Mouse (Mus musculus) liver, postnatal 0 days (tissue): ENCODE results near the gene Gm3893. TPM values are rescaled to one million over a fixed set of nuclear protein-coding genes. Genes with fewer than 3 reads are reported as not detected.
"Not testable (repeated sequence)": the region's sequence is repeated elsewhere in the genome, so short reads cannot be mapped to it uniquely, and the experiment has no call there.

Source experiments
- ATAC-seq: fragments of 200-750 bp; cut with Nextera tagmentation; 2 replicates; pipeline ENCODE4 v1.8.0; 2017; ENCODE audit warnings: mild to moderate bottlenecking, moderate library complexity
- DNase-seq: peaks from one replicate; pipeline ENCODE4 v3.0.0-alpha.2; 2016
- H3K27ac ChIP-seq: fragments of 300-500 bp; sonication (generic); 2 replicates; pipeline ENCODE4 v1.5.1; 2014; ENCODE audit warnings: antibody characterized with exemption, moderate library complexity, mild to moderate bottlenecking, low read depth
- H3K27me3 ChIP-seq: fragments of 300-500 bp; sonication (generic); 2 replicates; pipeline ENCODE4 v1.6.1; 2014; ENCODE audit warnings: low read length, control low read depth, mixed read lengths; ENCODE audit not compliant: insufficient read depth
- H3K36me3 ChIP-seq: fragments of 300-500 bp; sonication (generic); replicated peaks from 2 replicates; pipeline ENCODE4 v1.6.1; 2014; ENCODE audit warnings: mild to moderate bottlenecking, control low read depth, low read length, moderate library complexity, mixed read lengths; ENCODE audit not compliant: insufficient read depth
- H3K4me1 ChIP-seq: fragments of 300-500 bp; sonication (generic); 2 replicates; pipeline ENCODE4 v1.6.1; 2014; ENCODE audit warnings: antibody characterized with exemption, mild to moderate bottlenecking, control low read depth; ENCODE audit not compliant: insufficient read depth
- H3K4me2 ChIP-seq: fragments of 300-500 bp; sonication (generic); 2 replicates; pipeline ENCODE4 v1.6.1; 2014; ENCODE audit warnings: low read depth, mild to moderate bottlenecking, low read length, moderate library complexity, mixed read lengths
- H3K4me3 ChIP-seq: fragments of 300-500 bp; sonication (generic); 2 replicates; pipeline ENCODE4 v1.5.1; 2014; ENCODE audit warnings: low read depth, low read length
- H3K9ac ChIP-seq: fragments of 300-500 bp; sonication (generic); replicated peaks from 2 replicates; pipeline ENCODE4 v1.6.1; 2014; ENCODE audit warnings: mild to moderate bottlenecking, moderate library complexity
- H3K9me3 ChIP-seq: fragments of 300-500 bp; sonication (generic); 2 replicates; pipeline ENCODE4 v1.6.1; 2016; ENCODE audit warnings: mild to moderate bottlenecking, control low read depth, low read length, mixed read lengths
- WGBS: fragments of 180-500 bp; shearing (Covaris S2); extraction: QIAGEN DNeasy Blood & Tissue Kit; methylation state at CpG from one replicate; pipeline ENCODE4 v1.1.7; 2014; ENCODE audit not compliant: insufficient replicate concordance; 5-methylcytosine and 5-hydroxymethylcytosine counted together
- polyA plus RNA-seq: library from polyadenylated mRNA; unstranded; fragments of >200 nt; fragmentation: Nextera tagmentation; extraction: Ambion mirVana; gene quantifications from 2 replicates; pipeline ENCODE4 v1.2.1, GENCODE M21; 2015

Gene Gm3893
- polyA plus RNA-seq = not detected in 2 replicates

DNA sequence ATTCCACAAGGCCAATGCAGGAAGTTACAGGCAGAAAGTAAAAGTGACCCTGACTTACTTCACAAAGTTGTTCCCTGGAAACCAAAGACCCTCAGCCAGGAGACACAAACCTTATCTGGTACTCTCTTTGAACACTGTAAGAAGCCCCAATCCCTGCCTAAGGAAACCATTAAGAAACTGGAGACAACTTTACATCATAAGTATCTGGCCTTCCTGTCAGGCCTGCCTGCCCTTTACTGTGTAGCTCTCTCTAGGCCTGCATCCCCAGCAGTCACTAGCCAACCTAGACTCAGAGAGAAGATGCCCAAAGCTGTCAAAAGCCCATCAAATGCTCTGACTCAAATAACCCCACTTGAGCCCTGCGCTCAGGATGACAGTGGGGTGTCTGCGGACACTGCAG lies at the start of gene Gm3893:
Gene Gm3893, plus strand, starts transcription at position 301 of the 400 bp plus-strand sequence.
- not testable (repeated sequence) for H3K27me3 ChIP-seq, H3K9ac ChIP-seq, H3K4me2 ChIP-seq, H3K9me3 ChIP-seq, ATAC-seq, H3K4me1 ChIP-seq, H3K4me3 ChIP-seq, DNase-seq, H3K27ac ChIP-seq, H3K36me3 ChIP-seq
- WGBS = no CpG with 5 or more reads among the region's 2 CpGs

DNA sequence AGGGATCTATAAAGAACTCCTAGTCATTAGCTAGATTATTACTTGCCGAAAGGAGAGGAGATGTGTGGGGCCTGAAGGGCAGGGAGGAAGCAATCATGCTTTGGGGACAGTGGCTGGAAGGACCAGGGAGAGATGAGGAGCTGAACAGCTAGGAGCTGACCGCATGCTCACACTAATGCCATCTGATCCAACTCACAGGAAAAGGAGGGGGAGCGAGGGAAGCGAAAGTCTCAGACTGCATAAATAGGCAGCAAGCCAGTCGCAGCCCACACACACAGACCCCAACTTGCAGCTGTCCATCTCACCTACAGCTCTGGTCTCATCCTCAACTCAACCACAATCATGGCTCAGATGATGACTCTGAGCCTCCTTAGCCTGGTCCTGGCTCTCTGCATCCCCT lies 23.5 kb downstream of the Gm3893 start, which contains the start of gene Gm13304:
Gene Gm13304, plus strand, starts transcription at position 301 of the 400 bp plus-strand sequence.
- H3K4me2 ChIP-seq, H3K9me3 ChIP-seq, H3K4me3 ChIP-seq, H3K27ac ChIP-seq, H3K36me3 ChIP-seq, ATAC-seq, H3K9ac ChIP-seq, H3K4me1 ChIP-seq, DNase-seq, H3K27me3 ChIP-seq: not testable (repeated sequence)
- WGBS = no CpG with 5 or more reads among the region's 5 CpGs

Other genes with a start within 250 kb of the Gm3893 start
- gene Gm21541, start 187.6 kb upstream of the Gm3893 start, polyA plus RNA-seq = 0.76 TPM in 1 of 2 replicates, not detected in the other
- 0.49 TPM in 1 of 2 replicates, not detected in the other for gene Gm20878, start 149.6 kb upstream of the Gm3893 start, polyA plus RNA-seq
- not detected in 2 replicates for gene Fam205a4, start 125.1 kb upstream of the Gm3893 start, polyA plus RNA-seq
- gene Gm21093, start 56.5 kb upstream of the Gm3893 start, polyA plus RNA-seq = not detected in 2 replicates
- gene Gm13304, start 23.6 kb downstream of the Gm3893 start, polyA plus RNA-seq = not detected in 2 replicates
- not detected in 2 replicates for gene Gm13306, start 62.2 kb downstream of the Gm3893 start, polyA plus RNA-seq
- 0.33 and 0.37 TPM in 2 replicates for gene Gm13305, start 77.4 kb downstream of the Gm3893 start, polyA plus RNA-seq
- gene Gm10600, start 149.4 kb downstream of the Gm3893 start, polyA plus RNA-seq = not detected in 2 replicates
- gene Ccl21b, start 164.6 kb downstream of the Gm3893 start, polyA plus RNA-seq = not detected in 2 replicates
- not detected in 2 replicates for gene Gm21953, start 203.1 kb downstream of the Gm3893 start, polyA plus RNA-seq
- gene Fam205a3, start 227.1 kb downstream of the Gm3893 start, polyA plus RNA-seq = not detected in 2 replicates